Mouse (Mus musculus): ENCODE results near the gene Spata45. TPM values are rescaled to one million over a fixed set of nuclear protein-coding genes. Genes with fewer than 3 reads are reported as not detected.
"Not testable (repeated sequence)": the region's sequence is repeated elsewhere in the genome, so short reads cannot be mapped to it uniquely, and the experiment has no call there.

Gene Spata45
- polyA plus RNA-seq, 1 experiment from 2014 or later = not detected

DNA sequence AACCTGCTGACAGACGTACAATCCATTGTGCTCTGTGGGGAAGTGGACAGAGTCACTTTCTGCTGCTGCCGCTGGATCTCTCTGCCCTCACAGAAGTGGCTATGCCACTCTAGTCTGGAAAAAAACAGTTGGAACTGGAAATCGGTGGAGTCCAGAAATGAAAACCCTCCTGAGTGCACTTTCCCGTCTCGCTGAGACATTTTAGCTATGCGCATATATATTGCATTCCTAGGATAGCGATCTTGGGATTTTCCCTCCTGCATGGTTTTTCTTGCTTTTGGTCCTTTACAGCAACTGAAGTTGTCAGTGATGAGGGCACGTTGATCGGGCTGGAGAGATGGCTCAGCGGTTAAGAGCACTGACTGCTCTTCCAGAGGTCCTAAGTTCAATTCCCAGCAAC is 6.3 kb upstream of the Spata45 start:
- Histone ChIP-seq H3K4me3 (ENCODE audit: low read depth, low read length) (no peak overlapping the region), H3K4me2 (ENCODE audit: low read depth, low read length, severe bottlenecking) (no peak overlapping the region), H3K27me3 (ENCODE audit: control insufficient read depth, insufficient read depth, low read length) (no peaks in the 10 kb centered on the region), H3K4me1 (replicated peaks; ENCODE audit: control insufficient read depth, insufficient read depth, low read length) (no peaks in the 10 kb centered on the region; the same call in 1 of the 2 replicates), H3K9me3 (ENCODE audit: control insufficient read depth, low read length) (no peaks in the 10 kb centered on the region), H3K9ac (ENCODE audit: low read length) (no peak overlapping the region), H3K27ac (ENCODE audit: low read depth, low read length) (no peak overlapping the region), H3K36me3 (ENCODE audit: control insufficient read depth, insufficient read depth, low read length) (no peaks in the 10 kb centered on the region)
- 73% methylated on average over 10 of the region's 10 CpGs for WGBS
- ATAC-seq (replicated peaks; ENCODE audit: low FRiP score) (no peak), DNase-seq (ENCODE audit: low spot score) (no peak)

DNA sequence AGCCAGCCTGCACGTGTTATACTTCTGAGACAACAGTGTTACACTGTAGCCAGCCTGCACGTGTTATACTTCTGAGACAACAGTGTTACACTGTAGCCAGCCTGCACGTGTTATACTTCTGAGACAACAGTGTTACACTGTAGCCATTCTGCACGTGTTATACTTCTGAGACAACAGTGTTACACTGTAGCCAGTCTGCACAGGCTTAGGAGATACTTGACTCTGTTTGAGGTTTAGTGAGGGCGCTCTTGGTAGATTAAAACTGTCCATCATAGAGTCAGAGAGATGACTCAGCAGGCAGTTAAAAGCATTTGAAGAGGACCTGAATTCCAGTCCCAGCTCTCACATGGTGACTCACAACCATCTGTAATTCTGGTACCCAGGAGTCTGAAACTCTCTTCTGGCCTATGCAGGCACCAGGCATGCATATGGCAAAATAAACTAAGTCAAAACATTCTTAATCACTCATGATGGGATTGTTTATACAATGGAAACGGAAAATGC is 5.5 kb upstream of the Spata45 start:
- not testable (repeated sequence) for DNase-seq (ENCODE audit: low spot score); H3K4me1 ChIP-seq (replicated peaks; ENCODE audit: control insufficient read depth, insufficient read depth, low read length); H3K27ac ChIP-seq (ENCODE audit: low read depth, low read length); H3K9ac ChIP-seq (ENCODE audit: low read length); H3K4me2 ChIP-seq (ENCODE audit: low read depth, low read length, severe bottlenecking); H3K27me3 ChIP-seq (ENCODE audit: control insufficient read depth, insufficient read depth, low read length); ATAC-seq (replicated peaks; ENCODE audit: low FRiP score); H3K9me3 ChIP-seq (ENCODE audit: control insufficient read depth, low read length); H3K36me3 ChIP-seq (ENCODE audit: control insufficient read depth, insufficient read depth, low read length); H3K4me3 ChIP-seq (ENCODE audit: low read depth, low read length)
- 79% methylated on average over 6 of the region's 6 CpGs for WGBS

DNA sequence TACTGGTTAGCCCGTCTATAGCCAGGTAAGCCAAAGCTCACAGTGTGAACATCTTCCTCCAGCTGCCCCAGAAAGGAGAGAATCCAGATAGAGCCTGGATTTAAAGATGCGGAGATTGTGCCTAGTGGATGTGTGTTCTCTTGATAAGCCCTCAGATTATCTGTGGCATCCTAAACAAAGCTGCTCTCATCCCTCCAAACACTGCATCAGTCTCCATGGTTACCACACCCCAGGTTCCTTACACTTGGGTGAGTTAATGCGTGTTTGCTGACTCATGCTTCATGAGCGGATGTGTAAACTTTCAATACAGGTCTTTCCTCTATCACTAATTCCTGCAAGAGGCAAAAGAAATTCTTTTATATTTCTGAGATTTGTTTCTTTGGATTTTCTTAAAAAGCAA is 790 bp upstream of the Spata45 start:
- ATAC-seq (replicated peaks; ENCODE audit: low FRiP score) = no peak

DNA sequence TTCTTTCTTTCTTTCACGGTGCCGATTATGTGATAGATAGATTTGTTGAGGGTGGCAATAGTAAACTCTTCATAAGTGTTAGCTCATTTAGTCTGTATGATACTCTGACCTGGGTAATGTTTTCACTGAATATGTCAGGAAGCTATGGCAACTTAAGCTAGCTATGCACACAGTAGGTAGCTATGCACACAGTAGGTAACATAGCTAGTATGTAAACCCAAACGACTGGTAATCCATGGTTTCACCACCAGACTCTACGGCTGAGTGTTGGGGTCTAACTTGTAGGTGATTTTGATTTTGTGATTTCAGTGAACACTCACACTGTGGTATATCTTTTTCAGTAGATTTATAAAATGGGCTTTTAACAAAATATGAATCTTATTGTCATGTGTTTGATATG is 1.6 kb downstream of the Spata45 start:
- no peaks in the 10 kb centered on the region for H3K27me3 ChIP-seq (ENCODE audit: control insufficient read depth, insufficient read depth, low read length)
- DNase-seq (ENCODE audit: low spot score) (no peak), ATAC-seq (replicated peaks; ENCODE audit: low FRiP score) (no peak)
- H3K4me1 ChIP-seq (replicated peaks; ENCODE audit: control insufficient read depth, insufficient read depth, low read length) = peaks cover 5% of the 10 kb centered on the region; the same call in 1 of the 2 replicates
- no peak overlapping the region for H3K9ac ChIP-seq (ENCODE audit: low read length)
- no peak overlapping the region for H3K4me3 ChIP-seq (ENCODE audit: low read depth, low read length)
- H3K4me2 ChIP-seq (ENCODE audit: low read depth, low read length, severe bottlenecking) = no peak overlapping the region
- 93% methylated on average over 4 of the region's 4 CpGs for WGBS
- H3K36me3 ChIP-seq (ENCODE audit: control insufficient read depth, insufficient read depth, low read length) = no peaks in the 10 kb centered on the region
- no peaks in the 10 kb centered on the region for H3K9me3 ChIP-seq (ENCODE audit: control insufficient read depth, low read length)
- no peak overlapping the region for H3K27ac ChIP-seq (ENCODE audit: low read depth, low read length)

More for the DNA sequence above, 790 bp upstream of the Spata45 start:
- H3K27ac ChIP-seq (ENCODE audit: low read depth, low read length) = no peak overlapping the region
- H3K4me2 ChIP-seq (ENCODE audit: low read depth, low read length, severe bottlenecking) = no peak overlapping the region
- H3K27me3 ChIP-seq (ENCODE audit: control insufficient read depth, insufficient read depth, low read length) = no peaks in the 10 kb centered on the region
- DNase-seq (ENCODE audit: low spot score) = no peak
- no peak overlapping the region for H3K9ac ChIP-seq (ENCODE audit: low read length)
- no peak overlapping the region for H3K4me3 ChIP-seq (ENCODE audit: low read depth, low read length)
- no peaks in the 10 kb centered on the region for H3K9me3 ChIP-seq (ENCODE audit: control insufficient read depth, low read length)
- peaks cover 5% of the 10 kb centered on the region; the same call in 1 of the 2 replicates for H3K4me1 ChIP-seq (replicated peaks; ENCODE audit: control insufficient read depth, insufficient read depth, low read length)
- 24% methylated on average over 4 of the region's 4 CpGs for WGBS
- H3K36me3 ChIP-seq (ENCODE audit: control insufficient read depth, insufficient read depth, low read length) = no peaks in the 10 kb centered on the region

DNA sequence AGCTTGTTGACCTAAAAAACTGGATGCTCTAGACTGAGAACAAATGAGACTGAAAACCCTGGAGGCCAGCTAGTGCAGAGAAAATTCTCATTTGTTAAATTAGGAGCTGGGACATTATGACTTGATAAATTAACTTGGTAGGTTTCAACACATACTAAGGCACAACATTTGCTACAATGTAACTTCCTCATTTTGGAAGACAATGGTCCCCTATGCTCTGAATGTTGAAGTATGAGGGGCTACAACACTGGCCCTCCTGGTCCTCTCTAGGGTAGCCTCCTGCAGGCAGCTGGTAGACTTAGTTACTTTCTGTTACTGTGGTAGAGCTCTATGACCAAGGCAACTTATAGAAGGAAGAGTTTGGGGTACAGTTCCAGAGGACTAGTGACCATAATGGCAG is 4.9 kb downstream of the Spata45 start:
- Histone ChIP-seq H3K4me3 (ENCODE audit: low read depth, low read length) (no peak overlapping the region), H3K27ac (ENCODE audit: low read depth, low read length) (no peak overlapping the region), H3K36me3 (ENCODE audit: control insufficient read depth, insufficient read depth, low read length) (no peaks in the 10 kb centered on the region), H3K27me3 (ENCODE audit: control insufficient read depth, insufficient read depth, low read length) (no peaks in the 10 kb centered on the region), H3K4me2 (ENCODE audit: low read depth, low read length, severe bottlenecking) (no peak overlapping the region), H3K4me1 (replicated peaks; ENCODE audit: control insufficient read depth, insufficient read depth, low read length) (no peaks in the 10 kb centered on the region), H3K9ac (ENCODE audit: low read length) (no peak overlapping the region), H3K9me3 (ENCODE audit: control insufficient read depth, low read length) (no peaks in the 10 kb centered on the region)
- ATAC-seq (replicated peaks; ENCODE audit: low FRiP score) (no peak), DNase-seq (ENCODE audit: low spot score) (no peak)

DNA sequence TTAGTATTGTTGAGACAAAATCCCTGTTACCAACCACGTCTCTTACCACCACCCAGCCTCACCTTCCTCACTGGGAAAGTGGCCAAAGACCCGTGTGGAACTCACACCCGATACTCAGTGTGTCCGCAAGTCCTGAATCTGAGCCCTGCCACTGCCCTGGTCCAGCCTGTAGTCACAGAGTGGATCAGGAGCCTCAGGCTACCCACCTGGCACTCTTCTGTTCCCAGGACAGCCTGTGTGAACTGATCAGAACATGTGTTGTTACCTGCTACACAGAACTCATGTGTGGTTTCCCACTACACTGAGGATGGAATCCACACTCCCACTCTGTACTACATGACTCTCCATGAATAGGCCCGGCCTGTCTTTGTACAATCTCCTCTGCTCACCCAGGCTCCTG is 5.7 kb downstream of the Spata45 start:
- ATAC-seq (replicated peaks; ENCODE audit: low FRiP score) (no peak), DNase-seq (ENCODE audit: low spot score) (no peak)
- Histone ChIP-seq H3K27me3 (ENCODE audit: control insufficient read depth, insufficient read depth, low read length) (no peaks in the 10 kb centered on the region), H3K9me3 (ENCODE audit: control insufficient read depth, low read length) (no peaks in the 10 kb centered on the region), H3K4me1 (replicated peaks; ENCODE audit: control insufficient read depth, insufficient read depth, low read length) (no peaks in the 10 kb centered on the region), H3K36me3 (ENCODE audit: control insufficient read depth, insufficient read depth, low read length) (no peaks in the 10 kb centered on the region), H3K4me2 (ENCODE audit: low read depth, low read length, severe bottlenecking) (no peak overlapping the region), H3K4me3 (ENCODE audit: low read depth, low read length) (no peak overlapping the region), H3K27ac (ENCODE audit: low read depth, low read length) (no peak overlapping the region), H3K9ac (ENCODE audit: low read length) (no peak overlapping the region)
- 83% methylated on average over 5 of the region's 5 CpGs for WGBS

DNA sequence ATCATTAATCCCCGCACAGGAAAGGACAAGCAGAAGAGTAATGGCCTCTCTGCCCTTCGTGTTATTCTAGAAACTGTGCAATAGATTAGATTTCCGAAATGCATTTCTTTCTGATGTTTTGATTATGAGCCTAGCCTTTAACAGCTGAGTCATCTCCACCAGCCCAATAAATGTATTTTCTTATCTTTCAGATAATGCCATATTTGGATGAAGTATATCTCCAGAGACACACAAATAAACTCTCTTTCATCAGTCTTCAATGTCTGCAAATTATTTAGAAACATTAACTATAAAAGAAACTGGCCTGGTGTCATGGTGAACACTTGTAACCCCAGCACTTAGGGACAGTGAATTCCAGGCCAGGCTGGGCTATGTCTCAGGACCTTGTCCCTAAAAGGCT is 6.2 kb downstream of the Spata45 start:
- DNase-seq (ENCODE audit: low spot score) (no peak), ATAC-seq (replicated peaks; ENCODE audit: low FRiP score) (no peak)
- no peak overlapping the region for H3K27ac ChIP-seq (ENCODE audit: low read depth, low read length)
- no peaks in the 10 kb centered on the region for H3K9me3 ChIP-seq (ENCODE audit: control insufficient read depth, low read length)
- WGBS = 87% methylated on average over 3 of the region's 3 CpGs
- H3K4me2 ChIP-seq (ENCODE audit: low read depth, low read length, severe bottlenecking) = no peak overlapping the region
- H3K4me3 ChIP-seq (ENCODE audit: low read depth, low read length) = no peak overlapping the region
- H3K4me1 ChIP-seq (replicated peaks; ENCODE audit: control insufficient read depth, insufficient read depth, low read length) = no peaks in the 10 kb centered on the region
- no peaks in the 10 kb centered on the region for H3K27me3 ChIP-seq (ENCODE audit: control insufficient read depth, insufficient read depth, low read length)
- no peak overlapping the region for H3K9ac ChIP-seq (ENCODE audit: low read length)
- H3K36me3 ChIP-seq (ENCODE audit: control insufficient read depth, insufficient read depth, low read length) = no peaks in the 10 kb centered on the region

DNA sequence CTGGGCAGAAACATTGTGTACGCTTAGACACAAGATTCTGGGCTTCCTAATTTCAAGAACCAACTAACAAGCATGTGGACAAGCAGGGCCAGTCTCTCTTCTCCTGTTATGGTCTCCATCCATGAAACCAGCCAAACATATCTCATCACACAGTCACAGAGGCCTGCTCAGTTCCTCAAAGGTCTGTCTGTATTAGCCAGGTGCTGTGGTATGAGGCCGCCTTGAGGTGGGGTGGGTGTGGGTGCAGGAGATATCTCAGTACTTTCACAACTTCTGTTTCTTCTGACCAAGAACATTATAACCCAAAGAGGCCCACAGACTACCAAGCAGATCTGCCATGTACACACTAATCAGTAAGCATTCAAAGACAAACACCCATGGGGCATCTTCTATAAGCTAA is 8.8 kb downstream of the Spata45 start:
- H3K9ac ChIP-seq (ENCODE audit: low read length) = no peak overlapping the region
- WGBS = 89% methylated on average over 2 of the region's 2 CpGs
- H3K27me3 ChIP-seq (ENCODE audit: control insufficient read depth, insufficient read depth, low read length) = no peaks in the 10 kb centered on the region
- H3K27ac ChIP-seq (ENCODE audit: low read depth, low read length) = no peak overlapping the region
- ATAC-seq (replicated peaks; ENCODE audit: low FRiP score) (no peak), DNase-seq (ENCODE audit: low spot score) (no peak)
- H3K4me2 ChIP-seq (ENCODE audit: low read depth, low read length, severe bottlenecking) = no peak overlapping the region
- no peak overlapping the region for H3K4me3 ChIP-seq (ENCODE audit: low read depth, low read length)
- no peaks in the 10 kb centered on the region for H3K9me3 ChIP-seq (ENCODE audit: control insufficient read depth, low read length)
- H3K36me3 ChIP-seq (ENCODE audit: control insufficient read depth, insufficient read depth, low read length) = no peaks in the 10 kb centered on the region
- no peaks in the 10 kb centered on the region for H3K4me1 ChIP-seq (replicated peaks; ENCODE audit: control insufficient read depth, insufficient read depth, low read length)

DNA sequence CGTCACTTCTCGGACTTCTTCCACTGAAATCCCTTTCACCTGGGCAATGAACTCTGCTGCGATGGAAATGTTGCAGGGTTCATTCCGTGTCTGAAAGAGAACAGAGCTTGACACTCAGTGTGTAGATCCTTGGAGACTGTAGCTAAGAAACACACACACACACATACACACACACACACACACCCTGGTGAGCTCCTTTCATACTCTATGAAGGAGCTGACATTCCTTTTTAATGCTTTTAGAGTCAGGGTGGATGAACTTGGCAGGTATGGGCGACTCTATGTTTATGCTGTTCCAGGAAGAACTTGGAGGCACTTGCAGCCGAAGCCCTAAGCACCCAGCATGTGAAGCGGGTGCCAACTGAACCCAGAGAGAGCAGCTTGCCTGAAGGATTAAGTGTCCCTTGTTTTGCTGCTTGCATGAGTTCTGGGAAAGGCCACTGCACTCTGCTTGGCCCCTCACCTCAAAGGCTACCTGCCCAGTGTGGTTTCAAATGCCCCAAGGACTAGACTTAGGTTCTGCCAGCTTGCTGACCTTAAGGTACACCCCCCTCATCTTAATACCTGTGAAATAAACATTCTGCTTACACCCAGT is 9.9 kb downstream of the Spata45 start:
- Histone ChIP-seq H3K9me3 (ENCODE audit: control insufficient read depth, low read length) (no peaks in the 10 kb centered on the region), H3K4me3 (ENCODE audit: low read depth, low read length) (no peak overlapping the region), H3K27ac (ENCODE audit: low read depth, low read length) (no peak overlapping the region), H3K4me1 (replicated peaks; ENCODE audit: control insufficient read depth, insufficient read depth, low read length) (no peaks in the 10 kb centered on the region), H3K36me3 (ENCODE audit: control insufficient read depth, insufficient read depth, low read length) (no peaks in the 10 kb centered on the region), H3K9ac (ENCODE audit: low read length) (no peak overlapping the region), H3K4me2 (ENCODE audit: low read depth, low read length, severe bottlenecking) (no peak overlapping the region), H3K27me3 (ENCODE audit: control insufficient read depth, insufficient read depth, low read length) (no peaks in the 10 kb centered on the region)
- DNase-seq (ENCODE audit: low spot score) = no peak
- no peak for ATAC-seq (replicated peaks; ENCODE audit: low FRiP score)
- WGBS = 76% methylated on average over 7 of the region's 7 CpGs
